Mouse (Mus musculus): ENCODE measurements around the gene Cenpq. TPM values are rescaled to one million over a fixed set of nuclear protein-coding genes. Genes with fewer than 3 reads are reported as not detected.

Cenpq gene
- polyA plus RNA-seq, 1 experiment from 2014 or later = 33.1 TPM

- H3K27ac ChIP-seq (ENCODE audit: low read length) = no peak overlapping the region
- H3K9me3 ChIP-seq (ENCODE audit: control insufficient read depth, low read length) = no peaks in the 10 kb centered on the region
- peaks cover 7% of the 10 kb centered on the region; the same call in 1 of the 2 replicates for H3K4me1 ChIP-seq (replicated peaks; ENCODE audit: control insufficient read depth, insufficient read depth, low read length)
- no peak overlapping the region for H3K4me2 ChIP-seq (ENCODE audit: low read depth, low read length)
- H3K4me3 ChIP-seq (ENCODE audit: low read length) = no peak overlapping the region
- H3K27me3 ChIP-seq (ENCODE audit: control insufficient read depth, insufficient read depth, low read depth, low read length) = no peaks in the 10 kb centered on the region
- no peaks in the 10 kb centered on the region for H3K36me3 ChIP-seq (ENCODE audit: control insufficient read depth, insufficient read depth, low read length)
- no peak overlapping the region for H3K9ac ChIP-seq (ENCODE audit: low read length)
- ATAC-seq (ENCODE audit: low read depth) = no peak
- WGBS = 68% methylated on average over 3 of the region's 3 CpGs
Observed at GRCm38 (mm10) chr17:40874701-40875100, 60.1 kb downstream of the Cenpq start.

GRCm38 (mm10) chr17:40873582-40874011, 61.2 kb downstream of the Cenpq start:
- Histone ChIP-seq H3K4me1 (replicated peaks; ENCODE audit: control insufficient read depth, insufficient read depth, low read length) (peaks cover 7% of the 10 kb centered on the region; the same call in 1 of the 2 replicates), H3K27me3 (ENCODE audit: control insufficient read depth, insufficient read depth, low read depth, low read length) (no peaks in the 10 kb centered on the region), H3K36me3 (ENCODE audit: control insufficient read depth, insufficient read depth, low read length) (no peaks in the 10 kb centered on the region), H3K9me3 (ENCODE audit: control insufficient read depth, low read length) (no peaks in the 10 kb centered on the region), H3K4me2 (ENCODE audit: low read depth, low read length) (no peak overlapping the region), H3K9ac (ENCODE audit: low read length) (no peak overlapping the region), H3K4me3 (ENCODE audit: low read length) (no peak overlapping the region), H3K27ac (ENCODE audit: low read length) (no peak overlapping the region)
- ATAC-seq (ENCODE audit: low read depth) = no peak
- WGBS = 31% methylated on average over 2 of the region's 2 CpGs

Other genes starting within 250 kb of the Cenpq start
- gene Esp1, start 207.9 kb downstream of the Cenpq start, polyA plus RNA-seq (2015; fragmentation: Nextera tagmentation; extraction: Ambion mirVana) = not detected in 2 replicates
- gene Crisp2, start 128.0 kb downstream of the Cenpq start, polyA plus RNA-seq (2015; fragmentation: Nextera tagmentation; extraction: Ambion mirVana) = not detected in 2 replicates
- 0.83 and 2.2 TPM in 2 replicates for gene Rhag, start 123.9 kb downstream of the Cenpq start, polyA plus RNA-seq (2015; fragmentation: Nextera tagmentation; extraction: Ambion mirVana)
- gene 9130008F23Rik, start 54.5 kb downstream of the Cenpq start, polyA plus RNA-seq (2015; fragmentation: Nextera tagmentation; extraction: Ambion mirVana) = 3.8 and 4.1 TPM in 2 replicates
- not detected in 2 replicates for gene Glyatl3, start 20.7 kb downstream of the Cenpq start, polyA plus RNA-seq (2015; fragmentation: Nextera tagmentation; extraction: Ambion mirVana)
- 40.1 and 40.6 TPM in 2 replicates for gene Mut, start 362 bp downstream of the Cenpq start, polyA plus RNA-seq (2015; fragmentation: Nextera tagmentation; extraction: Ambion mirVana)

Data from lung, embryonic 16.5 days (tissue).